Mouse (Mus musculus): ENCODE data around the gene 2410004B18Rik. TPM values are rescaled to one million over a fixed set of nuclear protein-coding genes. Genes with fewer than 3 reads are reported as not detected.
"Not testable (repeated sequence)": the region's sequence is repeated elsewhere in the genome, so short reads cannot be mapped to it uniquely, and the experiment has no call there.

2410004B18Rik gene
- polyA plus RNA-seq, 1 experiment from 2014 or later = 50.4 TPM

- no peak overlapping the region for H3K4me2 ChIP-seq (replicated peaks)
- 0 out of 2 replicates have a peak, but pooled peaks cover under 1% of the 10 kb centered on the region for H3K9me3 ChIP-seq
- H3K27ac ChIP-seq = no peak overlapping the region
- no peak for ATAC-seq (ENCODE audit: insufficient number of reproducible peaks, insufficient read depth, low FRiP score, low TSS enrichment)
- H3K27me3 ChIP-seq = no peaks in the 10 kb centered on the region
- no peaks in the 10 kb centered on the region for H3K36me3 ChIP-seq
- 70% methylated on average over 17 of the region's 17 CpGs for WGBS
- no peak overlapping the region for H3K9ac ChIP-seq
- H3K4me3 ChIP-seq = no peak overlapping the region
- peaks cover 7% of the 10 kb centered on the region for H3K4me1 ChIP-seq
These were observed 13.7 kb downstream of the 2410004B18Rik start for GRCm38 (mm10) chr3:145951287-145952165.

GRCm38 (mm10) chr3:145952945-145953344, 15.1 kb downstream of the 2410004B18Rik start:
- H3K4me3 ChIP-seq = no peak overlapping the region
- no peak for ATAC-seq (ENCODE audit: insufficient number of reproducible peaks, insufficient read depth, low FRiP score, low TSS enrichment)
- H3K27ac ChIP-seq = no peak overlapping the region
- no peaks in the 10 kb centered on the region for H3K36me3 ChIP-seq
- H3K9ac ChIP-seq = no peak overlapping the region
- 89% methylated on average over 7 of the region's 7 CpGs for WGBS
- H3K27me3 ChIP-seq = no peaks in the 10 kb centered on the region
- peaks cover 7% of the 10 kb centered on the region for H3K4me1 ChIP-seq
- H3K4me2 ChIP-seq (replicated peaks) = no peak overlapping the region
- 0 out of 2 replicates have a peak, but pooled peaks cover 3% of the 10 kb centered on the region for H3K9me3 ChIP-seq

GRCm38 (mm10) chr3:145953411-145953810, 15.6 kb downstream of the 2410004B18Rik start:
- no peak overlapping the region for H3K4me2 ChIP-seq (replicated peaks)
- no peak overlapping the region for H3K4me3 ChIP-seq
- 88% methylated on average over 2 of the region's 2 CpGs for WGBS
- no peak overlapping the region for H3K9ac ChIP-seq
- ATAC-seq (ENCODE audit: insufficient number of reproducible peaks, insufficient read depth, low FRiP score, low TSS enrichment) = no peak
- no peaks in the 10 kb centered on the region for H3K27me3 ChIP-seq
- 0 out of 2 replicates have a peak, but pooled peaks cover 3% of the 10 kb centered on the region for H3K9me3 ChIP-seq
- H3K36me3 ChIP-seq = no peaks in the 10 kb centered on the region
- peaks cover 7% of the 10 kb centered on the region for H3K4me1 ChIP-seq
- H3K27ac ChIP-seq = no peak overlapping the region

- H3K9me3 ChIP-seq = 0 out of 2 replicates have a peak, but pooled peaks cover 3% of the 10 kb centered on the region
- no peak overlapping the region for H3K4me3 ChIP-seq
- H3K9ac ChIP-seq = no peak overlapping the region
- H3K27me3 ChIP-seq = peaks cover 25% of the 10 kb centered on the region
- ATAC-seq (ENCODE audit: insufficient number of reproducible peaks, insufficient read depth, low FRiP score, low TSS enrichment) = no peak
- H3K27ac ChIP-seq = no peak overlapping the region
- H3K4me2 ChIP-seq (replicated peaks) = no peak overlapping the region
- H3K4me1 ChIP-seq = peaks cover 16% of the 10 kb centered on the region; the same call in 1 of the 2 replicates
- H3K36me3 ChIP-seq = no peaks in the 10 kb centered on the region
- WGBS = 55% methylated on average over 1 of the region's 1 CpGs
These were observed 22.0 kb downstream of the 2410004B18Rik start for GRCm38 (mm10) chr3:145959824-145960223.

GRCm38 (mm10) chr3:145962411-145962810, 24.6 kb downstream of the 2410004B18Rik start:
- peaks cover 20% of the 10 kb centered on the region; the same call in 1 of the 2 replicates for H3K4me1 ChIP-seq
- no peak overlapping the region for H3K27ac ChIP-seq
- H3K4me2 ChIP-seq (replicated peaks) = no peak overlapping the region
- 14% methylated on average over 9 of the region's 9 CpGs for WGBS
- no peak overlapping the region for H3K9ac ChIP-seq
- no peaks in the 10 kb centered on the region for H3K36me3 ChIP-seq
- H3K9me3 ChIP-seq = no peaks in the 10 kb centered on the region
- ATAC-seq (ENCODE audit: insufficient number of reproducible peaks, insufficient read depth, low FRiP score, low TSS enrichment) = no peak
- H3K4me3 ChIP-seq = no peak overlapping the region
- peaks cover 33% of the 10 kb centered on the region for H3K27me3 ChIP-seq

GRCm38 (mm10) chr3:145963101-145964017, 25.5 kb downstream of the 2410004B18Rik start:
- Histone ChIP-seq H3K27ac (peak overlapping the region; percentile 17; the same call in 1 of the 2 replicates), H3K4me1 (peaks cover 20% of the 10 kb centered on the region; the same call in 1 of the 2 replicates), H3K4me2 (replicated peaks) (peak overlapping the region; percentile 40), H3K9me3 (no peaks in the 10 kb centered on the region), H3K36me3 (no peaks in the 10 kb centered on the region), H3K4me3 (0 out of 2 replicates have a peak overlapping the region, but pooled peaks have one; percentile 5), H3K27me3 (peaks cover 33% of the 10 kb centered on the region), H3K9ac (no peak overlapping the region)
- WGBS = 15% methylated on average over 31 of the region's 31 CpGs
- no peak for ATAC-seq (ENCODE audit: insufficient number of reproducible peaks, insufficient read depth, low FRiP score, low TSS enrichment)

- peaks cover 33% of the 10 kb centered on the region for H3K27me3 ChIP-seq
- no peak for ATAC-seq (ENCODE audit: insufficient number of reproducible peaks, insufficient read depth, low FRiP score, low TSS enrichment)
- 0 out of 2 replicates have a peak overlapping the region, but pooled peaks have one; percentile 5 for H3K4me3 ChIP-seq
- no peaks in the 10 kb centered on the region for H3K9me3 ChIP-seq
- H3K4me1 ChIP-seq = peaks cover 20% of the 10 kb centered on the region; the same call in 1 of the 2 replicates
- H3K27ac ChIP-seq = no peak overlapping the region
- no peaks in the 10 kb centered on the region for H3K36me3 ChIP-seq
- no peak overlapping the region for H3K9ac ChIP-seq
- 14% methylated on average over 10 of the region's 10 CpGs for WGBS
- H3K4me2 ChIP-seq (replicated peaks) = peak overlapping the region; percentile 40
These were observed 26.2 kb downstream of the 2410004B18Rik start for GRCm38 (mm10) chr3:145964018-145964387.

GRCm38 (mm10) chr3:145964473-145964872, 26.7 kb downstream of the 2410004B18Rik start:
- Histone ChIP-seq H3K4me3 (no peak overlapping the region), H3K27me3 (peaks cover 33% of the 10 kb centered on the region), H3K36me3 (no peaks in the 10 kb centered on the region), H3K9ac (no peak overlapping the region), H3K4me1 (peaks cover 20% of the 10 kb centered on the region; the same call in 1 of the 2 replicates), H3K4me2 (replicated peaks) (peak overlapping the region; percentile 40), H3K9me3 (no peaks in the 10 kb centered on the region), H3K27ac (0 out of 2 replicates have a peak overlapping the region, but pooled peaks have one; percentile 18)
- 9% methylated on average over 10 of the region's 10 CpGs for whole genome bisulfite sequencing
- peak; percentile 69; the same call in 1 of the 2 replicates for ATAC-seq (ENCODE audit: insufficient number of reproducible peaks, insufficient read depth, low FRiP score, low TSS enrichment)

GRCm38 (mm10) chr3:145965583-145965982, 27.8 kb downstream of the 2410004B18Rik start:
- ATAC-seq (ENCODE audit: insufficient number of reproducible peaks, insufficient read depth, low FRiP score, low TSS enrichment); H3K9ac ChIP-seq; H3K9me3 ChIP-seq; H3K4me2 ChIP-seq (replicated peaks); H3K4me3 ChIP-seq; H3K36me3 ChIP-seq; H3K27ac ChIP-seq: not testable (repeated sequence)
- 56% methylated on average over 3 of the region's 3 CpGs for WGBS
- peaks cover 20% of the 10 kb centered on the region; the same call in 1 of the 2 replicates for H3K4me1 ChIP-seq
- H3K27me3 ChIP-seq = peaks cover 33% of the 10 kb centered on the region

- H3K4me2 ChIP-seq (replicated peaks) = no peak overlapping the region
- WGBS = 87% methylated on average over 5 of the region's 5 CpGs
- ATAC-seq (ENCODE audit: insufficient number of reproducible peaks, insufficient read depth, low FRiP score, low TSS enrichment) = no peak
- peaks cover 28% of the 10 kb centered on the region for H3K27me3 ChIP-seq
- H3K9me3 ChIP-seq = no peaks in the 10 kb centered on the region
- no peaks in the 10 kb centered on the region for H3K36me3 ChIP-seq
- no peak overlapping the region for H3K27ac ChIP-seq
- no peak overlapping the region for H3K4me3 ChIP-seq
- no peak overlapping the region for H3K9ac ChIP-seq
- peaks cover 20% of the 10 kb centered on the region; the same call in 1 of the 2 replicates for H3K4me1 ChIP-seq
These were observed 29.0 kb downstream of the 2410004B18Rik start for GRCm38 (mm10) chr3:145966806-145967205.

GRCm38 (mm10) chr3:145969031-145969501, 31.3 kb downstream of the 2410004B18Rik start:
- H3K4me1 ChIP-seq = peaks cover 7% of the 10 kb centered on the region; the same call in 1 of the 2 replicates
- no peak overlapping the region for H3K9ac ChIP-seq
- no peaks in the 10 kb centered on the region for H3K36me3 ChIP-seq
- H3K4me2 ChIP-seq (replicated peaks) = no peak overlapping the region
- 32% methylated on average over 14 of the region's 14 CpGs for WGBS
- peak overlapping the region; percentile 23; the same call in 1 of the 2 replicates for H3K27ac ChIP-seq
- H3K27me3 ChIP-seq = peaks cover 8% of the 10 kb centered on the region; the same call in 1 of the 2 replicates
- no peak overlapping the region for H3K4me3 ChIP-seq
- H3K9me3 ChIP-seq = peaks cover 3% of the 10 kb centered on the region; the same call in 1 of the 2 replicates
- ATAC-seq (ENCODE audit: insufficient number of reproducible peaks, insufficient read depth, low FRiP score, low TSS enrichment) = no peak
